Mouse (Mus musculus) liver, adult (tissue): ENCODE measurements around the gene Tex2.

Source experiments
- GATA4 ChIP-seq: IDR thresholded peaks from 2 replicates; pipeline ENCODE4 v1.6.1; 2014; ENCODE audit warnings: mild to moderate bottlenecking, low read length; ENCODE audit not compliant: insufficient replicate concordance

The Tex2 gene

GRCm38 (mm10) chr11:106612961-106613637 lies at the start of gene Tex2:
Gene Tex2 (minus strand): TSS chr11:106613423.
- peak; percentile 14; the same call in 1 of the 2 replicates for TF ChIP-seq GATA4

GRCm38 (mm10) chr11:106662634-106663407 lies 49.6 kb upstream of the Tex2 start:
- TF ChIP-seq GATA4 = no peak

- TF ChIP-seq GATA4 = peak; percentile 32; the same call in 1 of the 2 replicates
Measured at GRCm38 (mm10) chr11:106660453-106661081, 47.3 kb upstream of the Tex2 start.

GRCm38 (mm10) chr11:106659598-106660295 lies 46.5 kb upstream of the Tex2 start:
- peak; percentile 91; the same call in 1 of the 2 replicates for TF ChIP-seq GATA4

- TF ChIP-seq GATA4 = no peak
Measured at GRCm38 (mm10) chr11:106658051-106658880, 45.0 kb upstream of the Tex2 start.

GRCm38 (mm10) chr11:106648347-106648746 lies 35.1 kb upstream of the Tex2 start:
- no peak for TF ChIP-seq GATA4

GRCm38 (mm10) chr11:106642966-106643637 lies 29.9 kb upstream of the Tex2 start:
- no peak for TF ChIP-seq GATA4

- TF ChIP-seq GATA4 = no peak
Measured at GRCm38 (mm10) chr11:106641580-106641979, 28.4 kb upstream of the Tex2 start.

- no peak for TF ChIP-seq GATA4
Measured at GRCm38 (mm10) chr11:106640059-106640458, 26.8 kb upstream of the Tex2 start.

GRCm38 (mm10) chr11:106639356-106639692 lies 26.1 kb upstream of the Tex2 start:
- TF ChIP-seq GATA4 = no peak

- no peak for TF ChIP-seq GATA4
Measured at GRCm38 (mm10) chr11:106638551-106639355, 25.5 kb upstream of the Tex2 start.

- TF ChIP-seq GATA4 = no peak
Measured at GRCm38 (mm10) chr11:106637754-106638153, 24.5 kb upstream of the Tex2 start.

GRCm38 (mm10) chr11:106635946-106636345 lies 22.7 kb upstream of the Tex2 start:
- no peak for TF ChIP-seq GATA4
